Mouse (Mus musculus) neural tube, embryonic 11.5 days (tissue): Measurements from ENCODE around the gene Mmachc. TPM values are rescaled to one million over a fixed set of nuclear protein-coding genes. Genes with fewer than 3 reads are reported as not detected.

Experiments
- ATAC-seq: fragments of 200-750 bp; cut with Nextera tagmentation; 2 replicates; pipeline ENCODE4 v1.8.0; 2017; ENCODE audit warnings: moderate number of reproducible peaks, mild to moderate bottlenecking, moderate TSS enrichment, moderate library complexity; ENCODE audit not compliant: insufficient read depth, low FRiP score, low TSS enrichment
- DNase-seq: peaks from one replicate; pipeline ENCODE4 v3.0.0-alpha.2; 2015; ENCODE audit warnings: low spot score
- H3K27ac ChIP-seq: fragments of 300-500 bp; sonication (generic); 2 replicates; pipeline ENCODE4 v1.5.1; 2014; ENCODE audit warnings: low read depth, mild to moderate bottlenecking, low read length
- H3K27me3 ChIP-seq: fragments of 300-500 bp; sonication (generic); 2 replicates; pipeline ENCODE4 v1.6.1; 2014; ENCODE audit warnings: mild to moderate bottlenecking, low read length, mixed read lengths; ENCODE audit not compliant: control insufficient read depth, insufficient read depth
- H3K36me3 ChIP-seq: fragments of 300-500 bp; sonication (generic); 2 replicates; pipeline ENCODE4 v1.6.1; 2014; ENCODE audit warnings: mild to moderate bottlenecking, low read length, moderate library complexity, mixed read lengths; ENCODE audit not compliant: control insufficient read depth, insufficient read depth
- H3K4me1 ChIP-seq: fragments of 300-500 bp; sonication (generic); 2 replicates; pipeline ENCODE4 v1.6.1; 2014; ENCODE audit warnings: low read length, mixed read lengths; ENCODE audit not compliant: control insufficient read depth, insufficient read depth
- H3K4me2 ChIP-seq: fragments of 300-500 bp; sonication (generic); 2 replicates; pipeline ENCODE4 v1.6.1; 2014; ENCODE audit warnings: low read depth, mild to moderate bottlenecking, moderate library complexity
- H3K4me3 ChIP-seq: fragments of 300-500 bp; sonication (generic); 2 replicates; pipeline ENCODE4 v1.5.1; 2014; ENCODE audit warnings: low read depth, low read length
- H3K9ac ChIP-seq: fragments of 300-500 bp; sonication (generic); 2 replicates; pipeline ENCODE4 v1.6.1; 2014; ENCODE audit warnings: mild to moderate bottlenecking, low read length
- H3K9me3 ChIP-seq: fragments of 300-500 bp; sonication (generic); 2 replicates; pipeline ENCODE4 v1.6.1; 2016; ENCODE audit warnings: low read length; ENCODE audit not compliant: control insufficient read depth
- WGBS: fragments of 180-500 bp; shearing (Covaris S2); extraction: QIAGEN DNeasy Blood & Tissue Kit; methylation state at CpG from one replicate; pipeline ENCODE4 v1.1.7; 2014; 5-methylcytosine and 5-hydroxymethylcytosine counted together
- polyA plus RNA-seq: library from polyadenylated mRNA; unstranded; fragments of >200 nt; fragmentation: Nextera tagmentation; extraction: Ambion mirVana; gene quantifications from 2 replicates; pipeline ENCODE4 v1.2.1, GENCODE M21; 2014

The Mmachc gene
- polyA plus RNA-seq, 1 experiment from 2014 or later: 17.6 TPM

DNA sequence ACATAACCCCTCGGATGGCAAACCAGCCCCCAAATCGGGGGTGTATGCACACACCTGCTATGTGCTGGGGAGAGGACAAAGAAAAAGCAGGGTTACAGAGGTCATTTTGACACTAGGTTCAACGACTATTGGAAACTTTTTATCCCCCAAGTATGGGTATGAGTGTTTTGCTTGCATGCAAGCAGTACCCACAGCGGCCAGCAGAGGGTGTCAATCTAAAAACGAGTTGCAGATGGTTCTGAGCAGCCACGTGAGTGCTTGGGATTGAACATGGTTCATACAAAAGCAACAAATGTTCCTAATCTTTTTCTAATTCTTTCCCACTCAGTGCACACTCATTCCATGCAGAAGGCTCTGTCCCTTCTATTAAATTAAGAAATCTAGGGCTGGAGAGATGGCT, 4.4 kb downstream of the Mmachc start:
- no peaks in the 10 kb centered on the region for H3K27me3 ChIP-seq
- H3K36me3 ChIP-seq: peaks cover 2% of the 10 kb centered on the region; the same call in 1 of the 2 replicates
- H3K4me1 ChIP-seq: peaks cover 3% of the 10 kb centered on the region
- ATAC-seq (no peak), DNase-seq (peak; percentile 71)
- H3K9ac ChIP-seq: no peak overlapping the region
- H3K27ac ChIP-seq: no peak overlapping the region
- H3K4me2 ChIP-seq: no peak overlapping the region
- H3K4me3 ChIP-seq: no peak overlapping the region
- 41% methylated on average over 6 of the region's 6 CpGs for WGBS
- H3K9me3 ChIP-seq: no peaks in the 10 kb centered on the region

DNA sequence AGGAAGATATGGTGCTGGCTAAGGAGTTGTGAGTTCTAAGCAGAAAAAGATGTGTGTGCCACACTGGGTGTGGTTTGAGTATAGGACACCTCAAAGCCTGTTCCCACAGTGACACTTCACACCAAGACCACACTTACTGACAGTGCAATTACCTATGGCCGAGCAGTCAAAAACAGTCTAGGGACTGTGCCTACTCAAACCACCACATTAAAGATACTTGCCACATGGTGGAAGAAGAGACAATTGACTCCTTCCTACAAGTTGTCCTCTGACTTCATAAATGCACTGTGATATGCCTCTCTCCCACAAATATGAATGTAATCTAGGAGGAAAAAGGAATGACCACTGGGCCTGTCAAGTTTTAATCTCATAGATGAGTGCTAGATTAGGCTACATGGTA, 7.2 kb downstream of the Mmachc start:
- Histone ChIP-seq H3K4me3 (no peak overlapping the region), H3K9me3 (no peaks in the 10 kb centered on the region), H3K27me3 (no peaks in the 10 kb centered on the region), H3K27ac (no peak overlapping the region), H3K9ac (no peak overlapping the region), H3K4me1 (no peaks in the 10 kb centered on the region), H3K4me2 (no peak overlapping the region), H3K36me3 (peaks cover 2% of the 10 kb centered on the region; the same call in 1 of the 2 replicates)
- ATAC-seq (no peak), DNase-seq (no peak)
- WGBS: 79% methylated on average over 1 of the region's 1 CpGs

DNA sequence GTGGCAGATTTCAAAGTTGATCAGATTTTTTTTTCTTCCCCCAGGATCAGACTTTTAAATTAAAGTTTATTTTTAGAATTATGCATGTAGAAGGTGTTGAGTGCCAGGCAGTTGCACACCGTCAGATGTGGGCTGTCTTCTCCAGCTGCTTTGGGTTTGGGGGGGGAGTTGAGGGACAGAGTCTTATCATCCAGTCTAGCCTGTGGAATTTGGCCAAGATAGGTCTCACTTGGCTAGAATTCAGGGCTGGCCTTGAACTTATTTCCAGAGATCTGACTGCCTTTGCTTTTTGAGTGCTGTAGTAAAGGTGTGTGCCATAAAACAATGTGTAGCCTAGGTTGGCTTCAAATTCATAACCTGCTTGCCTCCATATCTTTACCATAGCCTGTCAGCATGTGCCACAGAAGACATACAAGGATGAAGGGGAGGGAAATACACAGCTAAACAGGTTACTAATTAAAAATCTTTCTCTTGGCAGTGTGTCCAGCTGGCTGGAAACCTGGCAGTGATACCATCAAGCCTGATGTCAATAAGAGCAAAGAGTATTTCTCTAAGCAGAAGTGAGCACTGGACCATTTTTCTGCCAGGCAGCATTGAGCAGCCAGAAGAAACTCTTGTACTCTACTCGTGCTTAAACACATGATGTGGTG, 9.4 kb downstream of the Mmachc start:
- Histone ChIP-seq H3K4me3 (no peak overlapping the region), H3K36me3 (peaks cover 5% of the 10 kb centered on the region), H3K9me3 (no peaks in the 10 kb centered on the region), H3K4me2 (no peak overlapping the region), H3K4me1 (no peaks in the 10 kb centered on the region), H3K27ac (no peak overlapping the region), H3K27me3 (no peaks in the 10 kb centered on the region), H3K9ac (no peak overlapping the region)
- DNase-seq (no peak), ATAC-seq (no peak)
- 94% methylated on average over 2 of the region's 2 CpGs for WGBS

DNA sequence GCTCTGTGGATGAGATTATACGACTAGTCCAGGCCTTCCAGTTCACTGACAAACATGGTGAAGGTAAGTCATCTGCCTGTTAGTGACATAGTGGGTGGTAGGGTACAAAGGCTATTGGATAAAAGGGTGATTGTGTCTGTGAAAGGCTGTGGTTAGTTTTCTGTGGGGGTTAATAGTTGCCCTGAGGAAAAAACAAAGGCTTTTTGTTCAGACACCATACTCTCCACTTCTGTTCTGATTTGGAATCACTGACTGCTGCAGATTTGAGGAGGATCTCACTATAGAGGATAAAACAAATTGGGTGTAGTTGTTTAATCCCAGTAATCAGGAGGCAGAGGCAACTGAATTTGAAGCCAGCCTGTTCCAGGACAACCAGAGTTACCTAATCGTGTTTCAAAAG, 14.4 kb downstream of the Mmachc start:
- WGBS: 82% methylated on average over 2 of the region's 2 CpGs
- ATAC-seq (no peak), DNase-seq (no peak)
- Histone ChIP-seq H3K4me3 (no peak overlapping the region), H3K27ac (no peak overlapping the region), H3K27me3 (no peaks in the 10 kb centered on the region), H3K36me3 (peaks cover 6% of the 10 kb centered on the region), H3K4me1 (no peaks in the 10 kb centered on the region), H3K4me2 (no peak overlapping the region), H3K9me3 (no peaks in the 10 kb centered on the region), H3K9ac (no peak overlapping the region)

DNA sequence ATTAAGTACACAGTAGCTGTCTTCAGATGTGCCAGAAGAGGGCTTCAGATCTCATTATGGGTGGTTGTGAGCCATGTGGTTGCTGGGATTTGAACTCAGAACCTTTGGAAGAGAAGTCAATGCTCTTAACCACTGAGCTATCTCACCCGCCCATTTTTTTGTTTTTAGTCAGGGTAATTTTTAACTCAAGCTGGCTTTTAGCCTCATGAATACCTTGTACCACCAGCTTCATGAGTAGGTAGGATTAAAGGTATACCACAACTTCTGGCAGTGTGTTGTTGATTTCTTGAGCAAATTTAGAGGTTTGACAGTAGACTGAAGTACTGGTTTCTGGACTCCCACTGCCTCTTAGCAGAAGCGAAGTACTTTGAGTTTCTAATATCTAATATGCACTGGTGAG, 16.1 kb downstream of the Mmachc start:
- H3K4me2 ChIP-seq: no peak overlapping the region
- peaks cover 6% of the 10 kb centered on the region for H3K36me3 ChIP-seq
- no peak for ATAC-seq
- no peak for DNase-seq
- no peak overlapping the region for H3K9ac ChIP-seq
- 89% methylated on average over 2 of the region's 2 CpGs for WGBS
- H3K4me1 ChIP-seq: no peaks in the 10 kb centered on the region; the same call in 1 of the 2 replicates
- no peak overlapping the region for H3K27ac ChIP-seq
- no peak overlapping the region for H3K4me3 ChIP-seq
- no peaks in the 10 kb centered on the region for H3K27me3 ChIP-seq
- H3K9me3 ChIP-seq: no peaks in the 10 kb centered on the region

DNA sequence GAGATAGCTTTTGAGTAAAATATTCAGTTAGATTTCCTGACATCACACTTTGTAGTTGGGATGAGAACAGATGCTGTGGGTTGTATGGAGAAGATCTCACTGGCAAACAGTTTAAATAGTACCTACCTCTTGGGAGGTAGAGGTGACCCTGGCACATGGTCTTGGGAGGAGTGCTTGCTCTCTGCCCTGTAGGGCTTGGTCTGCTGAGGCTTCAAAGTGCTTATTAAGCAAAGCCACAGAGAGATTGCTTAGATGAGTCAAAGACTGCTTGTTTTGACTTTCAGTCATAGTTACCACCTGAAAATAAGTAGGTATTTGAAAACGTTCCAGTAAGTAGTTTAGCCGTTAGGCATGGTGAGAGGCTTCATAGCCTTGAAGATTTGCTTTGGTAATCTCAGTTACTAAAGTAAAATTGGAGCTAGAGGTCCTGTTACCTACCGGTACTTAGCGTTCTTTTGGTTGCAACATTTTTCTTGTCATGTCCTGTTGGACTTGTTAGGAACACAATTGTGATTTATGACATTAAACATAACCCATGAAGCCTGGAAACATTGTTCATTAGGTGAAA, 18.8 kb downstream of the Mmachc start:
- no peak for DNase-seq
- WGBS: 97% methylated on average over 4 of the region's 4 CpGs

DNA sequence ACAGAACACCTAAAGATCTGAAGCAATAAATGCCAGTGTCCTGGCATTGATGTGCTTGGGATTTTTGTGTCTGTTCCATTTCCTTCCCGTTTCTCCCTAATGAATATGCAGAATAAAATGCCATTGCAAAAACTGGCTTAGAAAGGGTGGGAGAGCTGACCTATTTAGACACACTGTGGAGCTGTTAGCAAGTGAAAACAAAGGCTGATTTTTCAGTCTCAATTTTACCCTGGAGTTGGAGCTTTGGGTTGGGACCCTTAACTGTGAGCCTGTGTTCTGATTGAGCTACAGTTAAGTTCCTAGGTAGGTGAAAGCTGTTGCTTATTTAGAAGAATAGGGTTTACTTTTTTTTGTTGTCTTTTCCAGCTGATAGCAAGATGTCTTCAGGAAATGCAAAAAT, 21.2 kb downstream of the Mmachc start:
- 48% methylated on average over 1 of the region's 1 CpGs for WGBS
- H3K27me3 ChIP-seq: no peaks in the 10 kb centered on the region
- peak overlapping the region; percentile 47 for H3K4me3 ChIP-seq
- no peak for DNase-seq
- peaks cover 8% of the 10 kb centered on the region for H3K4me1 ChIP-seq
- 0 out of 2 replicates have a peak, but pooled peaks cover 2% of the 10 kb centered on the region for H3K36me3 ChIP-seq
- ATAC-seq: no peak
- H3K9me3 ChIP-seq: no peaks in the 10 kb centered on the region
- H3K9ac ChIP-seq: no peak overlapping the region; the same call in 1 of the 2 replicates
- H3K27ac ChIP-seq: no peak overlapping the region
- peak overlapping the region; percentile 60 for H3K4me2 ChIP-seq

More for the DNA sequence above, 18.8 kb downstream of the Mmachc start:
- no peak for ATAC-seq
- Histone ChIP-seq H3K36me3 (peaks cover 4% of the 10 kb centered on the region), H3K27me3 (no peaks in the 10 kb centered on the region), H3K4me2 (no peak overlapping the region), H3K4me1 (peaks cover 8% of the 10 kb centered on the region), H3K27ac (no peak overlapping the region), H3K9me3 (no peaks in the 10 kb centered on the region), H3K9ac (no peak overlapping the region), H3K4me3 (no peak overlapping the region)

DNA sequence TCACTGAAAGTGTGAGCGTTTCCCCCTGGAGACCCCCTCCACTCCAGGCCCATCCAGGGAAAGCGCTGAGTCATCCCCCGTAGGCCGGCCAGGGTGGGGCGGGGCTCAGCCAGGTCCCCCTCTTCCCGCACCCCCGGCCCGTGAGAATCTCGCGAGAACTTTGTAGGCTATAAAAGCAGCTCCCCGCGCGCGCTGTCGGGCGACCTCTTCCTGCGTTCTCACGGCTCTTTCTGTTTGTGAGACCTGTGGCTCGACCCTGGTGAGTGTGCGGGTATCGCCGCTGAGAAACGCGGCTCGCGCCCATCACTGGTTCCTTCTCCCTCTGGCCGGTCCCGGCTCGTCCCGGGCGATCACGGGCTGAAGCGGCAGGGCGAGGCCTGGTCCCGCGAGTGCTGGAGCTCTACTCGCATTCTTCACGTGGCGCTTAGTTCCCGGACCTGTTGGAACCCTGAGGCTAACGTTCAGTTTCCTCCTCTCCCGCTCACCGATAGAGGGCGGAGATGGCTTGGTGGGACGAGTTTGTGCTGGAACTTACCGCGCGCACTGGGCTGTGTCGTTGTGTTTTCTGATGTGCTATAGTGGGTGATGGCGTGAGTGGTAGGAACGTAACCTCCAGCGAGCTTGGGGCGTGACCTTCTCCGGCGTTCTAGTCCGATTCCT, 22.7 kb downstream of the Mmachc start, which contains the start of gene Prdx1:
Gene Prdx1 (plus strand): TSS at position 143 of the 660 bp plus-strand sequence.
- under 1% methylated on average over 56 of the region's 56 CpGs for WGBS
- peak; percentile 96 for ATAC-seq
- H3K27me3 ChIP-seq: no peaks in the 10 kb centered on the region

More for the DNA sequence above, 22.7 kb downstream of the Mmachc start, which contains the start of gene Prdx1:
- H3K27ac ChIP-seq: peak within 1 kb of the TSS; percentile 81
- peaks cover 8% of the 10 kb centered on the region for H3K4me1 ChIP-seq
- H3K4me3 ChIP-seq: peak within 1 kb of the TSS; percentile 47
- 0 out of 2 replicates have a peak, but pooled peaks cover 2% of the 10 kb centered on the region for H3K36me3 ChIP-seq
- H3K4me2 ChIP-seq: peak within 1 kb of the TSS; percentile 60
- H3K9me3 ChIP-seq: no peaks in the 10 kb centered on the region
- DNase-seq: peak; percentile 95
- H3K9ac ChIP-seq: peak within 1 kb of the TSS; percentile 73
